Mouse (Mus musculus): ENCODE results near the gene Gm9958. TPM values are rescaled to one million over a fixed set of nuclear protein-coding genes. Genes with fewer than 3 reads are reported as not detected.

The Gm9958 gene
- total and polyA plus RNA-seq, 3 experiments, result 0.25 to 15.5 (median 4.4) TPM

GRCm38 (mm10) chr5:90340847-90341246 is 26.2 kb upstream of the Gm9958 start:
- TF ChIP-seq GATA2 (IDR thresholded peaks at IDR 0.05; ENCODE audit: borderline replicate concordance, low read depth, low read length) (no peak), POLR2AphosphoS5 (IDR thresholded peaks at IDR 0.05; ENCODE audit: insufficient replicate concordance, low read depth, low read length) (no peak), TAL1 (conservative IDR thresholded peaks at IDR 0.05; ENCODE audit: low read depth, low read length) (no peak), GATA1 (IDR thresholded peaks at IDR 0.05; ENCODE audit: borderline replicate concordance, low read length) (no peak), CTCF (IDR thresholded peaks at IDR 0.05; ENCODE audit: low read depth, low read length) (no peak)
- DNase-seq (ENCODE audit: low spot score) (no peak), ATAC-seq (ENCODE audit: extremely low read depth, insufficient number of reproducible peaks, low FRiP score, poor library complexity, severe bottlenecking) (no peak)
- H3K4me1 ChIP-seq (ENCODE audit: insufficient read depth, low read depth, low read length), result peaks cover 42% of the 10 kb centered on the region
- no peaks in the 10 kb centered on the region for H3K27me3 ChIP-seq (ENCODE audit: insufficient read depth, low read length)
- H3K4me3 ChIP-seq (ENCODE audit: low read depth, low read length), result no peak overlapping the region
- H3K36me3 ChIP-seq (replicated peaks), result peaks cover 2% of the 10 kb centered on the region
- no peaks in the 10 kb centered on the region for H3K9me3 ChIP-seq (replicated peaks)

- H3K4me3 ChIP-seq (ENCODE audit: low read depth, low read length), result no peak overlapping the region
- no peaks in the 10 kb centered on the region for H3K9me3 ChIP-seq (replicated peaks)
- peaks cover 13% of the 10 kb centered on the region for H3K36me3 ChIP-seq (replicated peaks)
- DNase-seq (ENCODE audit: low spot score), result no peak
- H3K27me3 ChIP-seq (ENCODE audit: insufficient read depth, low read length), result no peaks in the 10 kb centered on the region
- peaks cover 38% of the 10 kb centered on the region for H3K4me1 ChIP-seq (ENCODE audit: insufficient read depth, low read depth, low read length)
- peak; percentile 29; the same call in 1 of the 2 replicates for ATAC-seq (ENCODE audit: extremely low read depth, insufficient number of reproducible peaks, low FRiP score, poor library complexity, severe bottlenecking)
- TF ChIP-seq GATA1 (IDR thresholded peaks at IDR 0.05; ENCODE audit: borderline replicate concordance, low read length) (no peak), TAL1 (conservative IDR thresholded peaks at IDR 0.05; ENCODE audit: low read depth, low read length) (no peak), GATA2 (IDR thresholded peaks at IDR 0.05; ENCODE audit: borderline replicate concordance, low read depth, low read length) (no peak), POLR2AphosphoS5 (IDR thresholded peaks at IDR 0.05; ENCODE audit: insufficient replicate concordance, low read depth, low read length) (no peak), CTCF (IDR thresholded peaks at IDR 0.05; ENCODE audit: low read depth, low read length) (no peak)
Observed at GRCm38 (mm10) chr5:90346877-90347276, 20.1 kb upstream of the Gm9958 start.

- no peak for TF ChIP-seq POLR2AphosphoS5 (IDR thresholded peaks at IDR 0.05; ENCODE audit: insufficient replicate concordance, low read depth, low read length)
- no peak for TF ChIP-seq TAL1 (conservative IDR thresholded peaks at IDR 0.05; ENCODE audit: low read depth, low read length)
- TF ChIP-seq GATA1 (IDR thresholded peaks at IDR 0.05; ENCODE audit: borderline replicate concordance, low read length), result no peak
- TF ChIP-seq CTCF (IDR thresholded peaks at IDR 0.05; ENCODE audit: low read depth, low read length), result no peak
- TF ChIP-seq GATA2 (IDR thresholded peaks at IDR 0.05; ENCODE audit: borderline replicate concordance, low read depth, low read length), result no peak
- H3K4me1 ChIP-seq (ENCODE audit: insufficient read depth, low read depth, low read length), result peaks cover 61% of the 10 kb centered on the region
- ATAC-seq (ENCODE audit: extremely low read depth, insufficient number of reproducible peaks, low FRiP score, poor library complexity, severe bottlenecking), result no peak
- no peaks in the 10 kb centered on the region for H3K27me3 ChIP-seq (ENCODE audit: insufficient read depth, low read length)
- H3K9me3 ChIP-seq (replicated peaks), result no peaks in the 10 kb centered on the region
- peaks cover 48% of the 10 kb centered on the region for H3K36me3 ChIP-seq (replicated peaks)
- no peak overlapping the region for H3K4me3 ChIP-seq (ENCODE audit: low read depth, low read length)
- DNase-seq (ENCODE audit: low spot score), result no peak
Observed at GRCm38 (mm10) chr5:90353552-90354317, 13.3 kb upstream of the Gm9958 start.

GRCm38 (mm10) chr5:90355824-90356223 is 11.2 kb upstream of the Gm9958 start:
- H3K36me3 ChIP-seq (replicated peaks), result peaks cover 58% of the 10 kb centered on the region

GRCm38 (mm10) chr5:90364526-90364925 is 2.5 kb upstream of the Gm9958 start:
- peak; percentile 21 for DNase-seq (ENCODE audit: low spot score)
- Histone ChIP-seq H3K4me1 (ENCODE audit: insufficient read depth, low read depth, low read length) (peaks cover 32% of the 10 kb centered on the region), H3K4me3 (ENCODE audit: low read depth, low read length) (peak overlapping the region; percentile 99), H3K27me3 (ENCODE audit: insufficient read depth, low read length) (no peaks in the 10 kb centered on the region), H3K36me3 (replicated peaks) (peaks cover 33% of the 10 kb centered on the region), H3K9me3 (replicated peaks) (no peaks in the 10 kb centered on the region)
- no peak for TF ChIP-seq POLR2AphosphoS5 (IDR thresholded peaks at IDR 0.05; ENCODE audit: insufficient replicate concordance, low read depth, low read length)
- TF ChIP-seq GATA1 (IDR thresholded peaks at IDR 0.05; ENCODE audit: borderline replicate concordance, low read length), result no peak
- no peak for TF ChIP-seq TAL1 (conservative IDR thresholded peaks at IDR 0.05; ENCODE audit: low read depth, low read length)
- no peak for TF ChIP-seq GATA2 (IDR thresholded peaks at IDR 0.05; ENCODE audit: borderline replicate concordance, low read depth, low read length)
- TF ChIP-seq CTCF (IDR thresholded peaks at IDR 0.05; ENCODE audit: low read depth, low read length), result 0 out of 2 replicates have a peak, but pooled peaks have one; percentile 10
- ATAC-seq (ENCODE audit: extremely low read depth, insufficient number of reproducible peaks, low FRiP score, poor library complexity, severe bottlenecking), result peak; percentile 55

More at GRCm38 (mm10) chr5:90355824-90356223, 11.2 kb upstream of the Gm9958 start:
- Histone ChIP-seq H3K27me3 (ENCODE audit: insufficient read depth, low read length) (no peaks in the 10 kb centered on the region), H3K9me3 (replicated peaks) (no peaks in the 10 kb centered on the region), H3K4me1 (ENCODE audit: insufficient read depth, low read depth, low read length) (peaks cover 57% of the 10 kb centered on the region), H3K4me3 (ENCODE audit: low read depth, low read length) (no peak overlapping the region)
- DNase-seq (ENCODE audit: low spot score) (no peak), ATAC-seq (ENCODE audit: extremely low read depth, insufficient number of reproducible peaks, low FRiP score, poor library complexity, severe bottlenecking) (peak; percentile 83)
- TF ChIP-seq TAL1 (conservative IDR thresholded peaks at IDR 0.05; ENCODE audit: low read depth, low read length) (peak; percentile 74), GATA1 (IDR thresholded peaks at IDR 0.05; ENCODE audit: borderline replicate concordance, low read length) (no peak)

GRCm38 (mm10) chr5:90365141-90365951 is 1.7 kb upstream of the Gm9958 start:
- H3K9me3 ChIP-seq (replicated peaks), result no peaks in the 10 kb centered on the region
- no peaks in the 10 kb centered on the region for H3K27me3 ChIP-seq (ENCODE audit: insufficient read depth, low read length)
- DNase-seq (ENCODE audit: low spot score) (peak; percentile 17), ATAC-seq (ENCODE audit: extremely low read depth, insufficient number of reproducible peaks, low FRiP score, poor library complexity, severe bottlenecking) (peak; percentile 18)
- H3K4me3 ChIP-seq (ENCODE audit: low read depth, low read length), result peak overlapping the region; percentile 99
- H3K36me3 ChIP-seq (replicated peaks), result peaks cover 26% of the 10 kb centered on the region
- TF ChIP-seq CTCF (IDR thresholded peaks at IDR 0.05; ENCODE audit: low read depth, low read length), result no peak
- TF ChIP-seq GATA2 (IDR thresholded peaks at IDR 0.05; ENCODE audit: borderline replicate concordance, low read depth, low read length), result no peak
- peaks cover 32% of the 10 kb centered on the region for H3K4me1 ChIP-seq (ENCODE audit: insufficient read depth, low read depth, low read length)

Data from G1E (cell line).